Mouse (Mus musculus): ENCODE data around the gene Ttc21a. TPM values are rescaled to one million over a fixed set of nuclear protein-coding genes. Genes with fewer than 3 reads are reported as not detected.

Ttc21a gene
- not detected for polyA plus RNA-seq (2017; shearing (Covaris generic))

DNA sequence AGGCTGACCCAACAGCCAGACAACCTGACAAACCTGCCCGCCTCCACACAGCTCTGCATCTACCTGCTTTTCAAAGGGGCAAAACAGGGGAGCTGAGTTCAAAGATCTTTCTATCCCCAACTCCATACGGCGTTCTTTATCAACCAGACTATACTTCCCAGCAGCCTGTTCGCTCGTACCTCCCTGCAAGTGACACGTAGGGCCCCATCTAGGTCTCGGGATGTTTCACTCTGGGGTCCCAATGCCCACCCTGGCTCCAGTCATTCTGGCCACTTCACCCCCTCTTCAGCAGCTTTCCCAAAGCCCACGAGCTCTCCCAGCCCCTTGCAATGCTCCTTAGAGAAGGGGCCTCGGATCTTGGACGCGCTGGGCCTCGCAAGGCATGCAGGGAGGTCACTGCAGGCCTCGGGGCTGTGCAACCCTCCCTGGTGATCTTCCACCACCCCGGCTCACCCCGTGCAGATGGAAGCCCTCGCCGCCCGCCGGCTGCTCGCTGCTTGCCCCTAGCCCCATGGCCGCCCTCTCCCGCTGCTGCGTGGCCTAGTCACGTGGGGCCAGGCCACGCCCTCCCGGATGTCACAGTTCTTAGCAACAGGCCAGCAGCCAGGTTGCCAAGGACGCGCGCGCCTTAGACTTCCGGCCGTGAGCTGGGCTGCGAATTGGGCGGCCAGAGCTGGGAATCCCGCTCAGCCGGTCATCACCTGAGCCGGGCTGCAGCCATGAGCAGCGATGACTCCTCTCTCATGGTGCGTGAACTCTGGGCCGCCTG lies at the start of gene Ttc21a, which contains the start of gene Gorasp1:
TSS of gene Ttc21a (plus strand) at position 602 of the 769 bp plus-strand sequence.
TSS of gene Gorasp1 (minus strand) at position 561 of the 769 bp plus-strand sequence.

DNA sequence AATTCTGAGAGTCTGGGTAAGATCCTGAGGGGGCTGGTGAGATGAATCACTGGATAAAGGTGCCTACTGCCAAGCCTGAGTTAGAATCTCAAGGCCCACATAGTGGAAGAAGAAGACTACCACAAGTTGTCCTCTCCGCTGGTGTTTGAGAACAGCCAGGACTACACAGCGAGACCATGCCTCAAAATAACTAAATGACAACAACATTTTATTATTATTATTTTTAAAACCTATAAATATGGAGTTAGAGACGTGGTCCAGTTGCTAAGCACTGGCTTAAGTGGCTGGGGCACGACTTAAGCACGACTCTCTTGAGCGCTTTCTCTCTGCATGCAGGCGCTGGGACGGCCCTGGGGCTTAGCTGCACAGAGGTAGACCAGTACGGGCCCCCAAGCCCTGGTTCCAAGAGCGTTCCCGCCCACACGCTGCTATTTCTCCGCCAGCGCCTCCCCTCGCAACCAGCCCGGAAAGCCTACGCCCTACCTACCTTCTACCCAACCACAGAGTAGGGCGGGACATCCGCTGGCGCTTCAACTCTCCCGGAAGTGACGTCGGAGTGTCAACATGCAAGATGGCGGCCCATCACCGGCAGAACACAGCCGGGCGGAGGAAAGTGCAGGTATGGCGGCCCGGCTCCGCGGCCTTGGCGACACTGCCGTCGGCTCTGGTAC lies 42.9 kb upstream of the Ttc21a start, which contains the start of gene Wdr48:
TSS of gene Wdr48 (plus strand) at position 540 of the 671 bp plus-strand sequence.

DNA sequence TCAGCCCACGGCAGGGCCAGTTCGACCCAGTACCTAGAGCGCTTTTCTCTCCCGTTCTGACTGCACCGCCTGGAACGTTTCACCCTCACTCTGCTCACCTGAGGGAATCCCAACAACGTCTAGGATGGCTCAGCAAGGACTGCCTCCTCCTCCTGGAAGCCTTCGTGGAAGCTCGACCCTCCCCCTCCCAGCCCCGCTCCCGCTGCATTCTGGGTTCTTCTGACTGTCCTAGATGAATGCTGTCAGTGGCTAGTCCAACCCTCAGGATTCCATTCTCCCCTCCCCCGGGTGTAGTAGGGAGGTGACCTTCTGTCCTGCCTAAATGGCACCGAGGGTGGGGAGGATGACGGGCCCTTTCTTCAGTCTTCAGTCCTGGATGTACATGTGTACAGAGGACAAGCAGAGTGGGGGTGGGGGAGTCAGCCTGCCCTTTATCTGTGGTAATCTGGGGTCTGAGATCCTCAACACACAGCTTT lies 47.2 kb downstream of the Ttc21a start, which contains the start of gene Csrnp1:
TSS of gene Csrnp1 (minus strand) at position 123 of the 476 bp plus-strand sequence.

Other genes starting within 250 kb of the Ttc21a start
- gene Scn10a, start 218.3 kb upstream of the Ttc21a start, polyA plus RNA-seq (2017; shearing (Covaris generic)): not detected
- gene Scn11a, start 112.2 kb upstream of the Ttc21a start, polyA plus RNA-seq (2017; shearing (Covaris generic)): 0.41 TPM
- gene Wdr48, start 42.7 kb upstream of the Ttc21a start, polyA plus RNA-seq (2017; shearing (Covaris generic)): 61.3 TPM
- gene Gorasp1, start within 50 bp of the Ttc21a start, polyA plus RNA-seq (2017; shearing (Covaris generic)): 1.6 TPM
- gene Csrnp1, start 47.1 kb downstream of the Ttc21a start, polyA plus RNA-seq (2017; shearing (Covaris generic)): 369 TPM
- gene Xirp1, start 86.0 kb downstream of the Ttc21a start, polyA plus RNA-seq (2017; shearing (Covaris generic)): not detected
- gene Cx3cr1, start 132.3 kb downstream of the Ttc21a start, polyA plus RNA-seq (2017; shearing (Covaris generic)): 0.85 TPM
- 26.8 TPM for gene Ccr8, start 154.5 kb downstream of the Ttc21a start, polyA plus RNA-seq (2017; shearing (Covaris generic))
- 47.2 TPM for gene Slc25a38, start 172.8 kb downstream of the Ttc21a start, polyA plus RNA-seq (2017; shearing (Covaris generic))
- 1,720 TPM for gene Rpsa, start 190.1 kb downstream of the Ttc21a start, polyA plus RNA-seq (2017; shearing (Covaris generic))
- gene Mobp, start 212.1 kb downstream of the Ttc21a start, polyA plus RNA-seq (2017; shearing (Covaris generic)): not detected

All from effector memory CD4-positive, alpha-beta T cell, adult 5 months (primary cell).